In the genomic region with DNA sequence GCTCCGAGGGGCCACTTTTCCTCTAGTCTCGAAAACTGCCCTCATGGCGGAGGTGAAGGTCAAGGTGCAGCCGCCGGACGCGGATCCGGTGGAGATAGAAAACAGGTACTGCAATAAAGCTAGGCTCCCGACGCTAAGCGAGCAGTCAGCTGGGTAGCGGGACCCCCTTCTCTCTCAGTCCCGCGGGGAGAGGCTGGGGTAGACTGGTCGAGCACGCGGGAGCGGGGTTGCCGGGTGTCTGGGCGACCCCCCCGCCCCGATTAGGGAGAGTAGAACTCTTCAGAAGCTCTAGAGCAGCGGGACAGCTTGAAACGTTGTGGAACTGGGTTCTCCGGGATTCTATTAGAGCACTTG, we compare ENCODE assay signal across 8 mouse cellular contexts. TPM values are rescaled to one million over a fixed set of nuclear protein-coding genes. Genes with fewer than 3 reads are reported as not detected.
DNase-seq lines count a peak whose midpoint lies in the region; ATAC-seq lines count a peak whose summit lies in the region.

No protein-coding gene starts in this region.

- DNase-seq in heart, adult 18-20 months, result no peak
- DNase-seq in midbrain, embryonic 11.5 days (ENCODE audit: low spot score, missing footprints), result no peak
- no peak for DNase-seq in cerebellum, adult 9-11 months
- no peak for DNase-seq in right cerebral cortex, postnatal 25 days
- DNase-seq in layer of hippocampus, adult 9-10 months (ENCODE audit: low spot score), result no peak

- H3K36me3 ChIP-seq in heart, embryonic 16.5 days (ENCODE audit: control insufficient read depth, insufficient read depth), result peaks cover 11% of the 10 kb centered on the region
- H3K36me3 ChIP-seq in hindbrain, embryonic 13.5 days, result peaks cover 12% of the 10 kb centered on the region
- no peaks in the 10 kb centered on the region; the same call in 1 of the 2 replicates for H3K36me3 ChIP-seq in midbrain, embryonic 11.5 days (ENCODE audit: control insufficient read depth, insufficient read depth, low read length)

- no peaks in the 10 kb centered on the region for H3K9me3 ChIP-seq in heart, embryonic 16.5 days (replicated peaks; ENCODE audit: control insufficient read depth, low read length)
- H3K9me3 ChIP-seq in hindbrain, embryonic 13.5 days, result no peaks in the 10 kb centered on the region
- no peaks in the 10 kb centered on the region for H3K9me3 ChIP-seq in midbrain, embryonic 11.5 days (ENCODE audit: control insufficient read depth, low read length)

- H3K27ac ChIP-seq in heart, embryonic 16.5 days (ENCODE audit: low read length), result peak overlapping the region; percentile 92
- peak overlapping the region; percentile 96 for H3K27ac ChIP-seq in hindbrain, embryonic 13.5 days
- H3K27ac ChIP-seq in midbrain, embryonic 11.5 days (ENCODE audit: low read depth, low read length), result peak overlapping the region; percentile 88

- WGBS in heart, embryonic 16.5 days, result under 1% methylated on average over 25 of the region's 25 CpGs
- under 1% methylated on average over 25 of the region's 25 CpGs for WGBS in hindbrain, embryonic 13.5 days
- under 1% methylated on average over 25 of the region's 25 CpGs for WGBS in midbrain, embryonic 11.5 days

- H3K9ac ChIP-seq in heart, embryonic 16.5 days (ENCODE audit: low read length), result peak overlapping the region; percentile 96
- H3K9ac ChIP-seq in hindbrain, embryonic 13.5 days, result peak overlapping the region; percentile 86
- peak overlapping the region; percentile 81 for H3K9ac ChIP-seq in midbrain, embryonic 11.5 days (ENCODE audit: low read length)

- ATAC-seq in heart, embryonic 16.5 days (replicated peaks; ENCODE audit: extremely low read depth, insufficient read depth, low FRiP score), result peak; percentile 29
- peak; percentile 15 for ATAC-seq in activated CD4-positive, CD25-positive, alpha-beta regulatory T cell, adult 4 months
- ATAC-seq in hindbrain, embryonic 13.5 days (ENCODE audit: low FRiP score), result peak; percentile 71
- ATAC-seq in midbrain, embryonic 11.5 days (ENCODE audit: low FRiP score), result peak; percentile 62

- peak overlapping the region; percentile 97 for H3K4me2 ChIP-seq in heart, embryonic 16.5 days (ENCODE audit: low read depth, low read length)
- peak overlapping the region; percentile 89 for H3K4me2 ChIP-seq in hindbrain, embryonic 13.5 days
- peak overlapping the region; percentile 64 for H3K4me2 ChIP-seq in midbrain, embryonic 11.5 days

- peaks cover 13% of the 10 kb centered on the region for H3K4me1 ChIP-seq in heart, embryonic 16.5 days (ENCODE audit: control insufficient read depth, insufficient read depth, low read length)
- H3K4me1 ChIP-seq in hindbrain, embryonic 13.5 days (replicated peaks), result peaks cover 30% of the 10 kb centered on the region
- H3K4me1 ChIP-seq in midbrain, embryonic 11.5 days (ENCODE audit: control insufficient read depth, insufficient read depth, low read length), result peaks cover 7% of the 10 kb centered on the region; the same call in 1 of the 2 replicates

- H3K27me3 ChIP-seq in heart, embryonic 16.5 days (ENCODE audit: control insufficient read depth, insufficient read depth, low read length), result no peaks in the 10 kb centered on the region
- H3K27me3 ChIP-seq in hindbrain, embryonic 13.5 days, result 0 out of 2 replicates have a peak, but pooled peaks cover 4% of the 10 kb centered on the region
- H3K27me3 ChIP-seq in midbrain, embryonic 11.5 days (ENCODE audit: control insufficient read depth, insufficient read depth, low read length), result peaks cover 2% of the 10 kb centered on the region; the same call in 1 of the 2 replicates

- peak overlapping the region; percentile 98 for H3K4me3 ChIP-seq in heart, embryonic 16.5 days (ENCODE audit: low read length)
- H3K4me3 ChIP-seq in hindbrain, embryonic 13.5 days, result peak overlapping the region; percentile 81
- H3K4me3 ChIP-seq in midbrain, embryonic 11.5 days (ENCODE audit: low read depth, low read length), result peak overlapping the region; percentile 75

RNA-seq across cellular contexts. Expression of a gene that starts 0.3 kb away (rescaled TPM):
- 18.4 and 20.8 TPM in 2 replicates for polyA plus RNA-seq in heart, embryonic 16.5 days (2015; fragmentation: Nextera tagmentation; extraction: Ambion mirVana)
- 10 to 100 TPM; 10.8 to 11.3 TPM for total RNA-seq in heart, adult 18-20 months (2021)
- polyA plus RNA-seq in activated CD4-positive, CD25-positive, alpha-beta regulatory T cell, adult 4 months (2017; shearing (Covaris generic)), result 10 to 100 TPM; 20.3 to 25.2 TPM
- 28.5 and 28.6 TPM in 2 replicates for polyA plus RNA-seq in hindbrain, embryonic 13.5 days (2015; fragmentation: Nextera tagmentation; extraction: Ambion mirVana)
- 30.3 and 33.2 TPM in 2 replicates for polyA plus RNA-seq in midbrain, embryonic 11.5 days (2014; fragmentation: Nextera tagmentation; extraction: Ambion mirVana)

RNA-seq across cellular contexts. Expression of a gene that starts 0.6 kb away (rescaled TPM):
- 0.60 and 1.5 TPM in 2 replicates for polyA plus RNA-seq in heart, embryonic 16.5 days (2015; fragmentation: Nextera tagmentation; extraction: Ambion mirVana)
- total RNA-seq in heart, adult 18-20 months (2021), result under 1 TPM; 0.59 to 0.60 TPM
- under 1 TPM in 1 of 2 experiments, not detected in 1; 0.56 TPM for polyA plus RNA-seq in activated CD4-positive, CD25-positive, alpha-beta regulatory T cell, adult 4 months (2017; shearing (Covaris generic))
- 8.6 and 11.9 TPM in 2 replicates for polyA plus RNA-seq in hindbrain, embryonic 13.5 days (2015; fragmentation: Nextera tagmentation; extraction: Ambion mirVana)
- polyA plus RNA-seq in midbrain, embryonic 11.5 days (2014; fragmentation: Nextera tagmentation; extraction: Ambion mirVana), result 3.0 and 3.4 TPM in 2 replicates

RNA-seq across cellular contexts. Expression of a gene that starts 22.9 kb away (rescaled TPM):
- 50.8 and 54.0 TPM in 2 replicates for polyA plus RNA-seq in heart, embryonic 16.5 days (2015; fragmentation: Nextera tagmentation; extraction: Ambion mirVana)
- 10 to 100 TPM; 10.6 to 13.1 TPM for total RNA-seq in heart, adult 18-20 months (2021)
- polyA plus RNA-seq in activated CD4-positive, CD25-positive, alpha-beta regulatory T cell, adult 4 months (2017; shearing (Covaris generic)), result 10 to 100 TPM in 1 of 2 experiments, 1 to 10 TPM in 1; 9.6 to 10.2 TPM
- polyA plus RNA-seq in hindbrain, embryonic 13.5 days (2015; fragmentation: Nextera tagmentation; extraction: Ambion mirVana), result 56.1 and 58.9 TPM in 2 replicates
- 75.9 and 78.0 TPM in 2 replicates for polyA plus RNA-seq in midbrain, embryonic 11.5 days (2014; fragmentation: Nextera tagmentation; extraction: Ambion mirVana)

RNA-seq across cellular contexts. Expression of a gene that starts 28.2 kb away (rescaled TPM):
- polyA plus RNA-seq in heart, embryonic 16.5 days (2015; fragmentation: Nextera tagmentation; extraction: Ambion mirVana), result 51.9 and 52.1 TPM in 2 replicates
- total RNA-seq in heart, adult 18-20 months (2021), result 10 to 100 TPM; 18.9 to 22.2 TPM
- 10 to 100 TPM; 73.8 to 87.4 TPM for polyA plus RNA-seq in activated CD4-positive, CD25-positive, alpha-beta regulatory T cell, adult 4 months (2017; shearing (Covaris generic))
- polyA plus RNA-seq in hindbrain, embryonic 13.5 days (2015; fragmentation: Nextera tagmentation; extraction: Ambion mirVana), result 75.8 and 80.2 TPM in 2 replicates
- 123 and 124 TPM in 2 replicates for polyA plus RNA-seq in midbrain, embryonic 11.5 days (2014; fragmentation: Nextera tagmentation; extraction: Ambion mirVana)

Comparison
In these comparisons a context has a peak if more than half of its experiments do, and no peak if none do; other contexts are left out.
1. ATAC-seq: peak in every context shown above with its lines; median percentile 71 in hindbrain, embryonic 13.5 days; 62 in midbrain, embryonic 11.5 days; 29 in heart, embryonic 16.5 days; 15 in activated CD4-positive, CD25-positive, alpha-beta regulatory T cell, adult 4 months.